Mouse (Mus musculus): ENCODE results near the gene Dntt. TPM values are rescaled to one million over a fixed set of nuclear protein-coding genes. Genes with fewer than 3 reads are reported as not detected.

Dntt gene
- polyA plus RNA-seq, 1 experiment = not detected

- peak within 1 kb of the TSS; percentile 85 for H3K27ac ChIP-seq (ENCODE audit: insufficient read depth, low read length)
- peaks cover 9% of the 10 kb centered on the region; the same call in 1 of the 2 replicates for H3K4me1 ChIP-seq (ENCODE audit: control insufficient read depth, insufficient read depth, low read length)
- H3K4me3 ChIP-seq (ENCODE audit: insufficient read depth, low read length) = peak within 1 kb of the TSS; percentile 22; the same call in 1 of the 2 replicates
- TF ChIP-seq CTCF (IDR thresholded peaks at IDR 0.05; ENCODE audit: extremely low read depth, insufficient read depth, low read length) (no peak), POLR2A (IDR thresholded peaks at IDR 0.05; ENCODE audit: extremely low read depth, insufficient read depth, low read length) (no peak)
Observed at GRCm38 (mm10) chr19:40994057-40994585, 35.0 kb upstream of the Dntt start, which contains the start of gene Blnk. Gene Blnk (minus strand): TSS chr19:40994535.

- H3K4me3 ChIP-seq (ENCODE audit: insufficient read depth, low read length) = no peak overlapping the region
- peaks cover 7% of the 10 kb centered on the region; the same call in 1 of the 2 replicates for H3K4me1 ChIP-seq (ENCODE audit: control insufficient read depth, insufficient read depth, low read length)
- no peak for TF ChIP-seq CTCF (IDR thresholded peaks at IDR 0.05; ENCODE audit: extremely low read depth, insufficient read depth, low read length)
- TF ChIP-seq POLR2A (IDR thresholded peaks at IDR 0.05; ENCODE audit: extremely low read depth, insufficient read depth, low read length) = no peak
- no peak overlapping the region for H3K27ac ChIP-seq (ENCODE audit: insufficient read depth, low read length)
Observed at GRCm38 (mm10) chr19:40994911-40995310, 34.2 kb upstream of the Dntt start.

- no peak overlapping the region for H3K4me3 ChIP-seq (ENCODE audit: insufficient read depth, low read length)
- TF ChIP-seq POLR2A (IDR thresholded peaks at IDR 0.05; ENCODE audit: extremely low read depth, insufficient read depth, low read length) (no peak), CTCF (IDR thresholded peaks at IDR 0.05; ENCODE audit: extremely low read depth, insufficient read depth, low read length) (no peak)
- no peak overlapping the region for H3K27ac ChIP-seq (ENCODE audit: insufficient read depth, low read length)
- H3K4me1 ChIP-seq (ENCODE audit: control insufficient read depth, insufficient read depth, low read length) = peaks cover 6% of the 10 kb centered on the region; the same call in 1 of the 2 replicates
Observed at GRCm38 (mm10) chr19:40995449-40996401, 33.4 kb upstream of the Dntt start.

GRCm38 (mm10) chr19:40996722-40997121 is 32.4 kb upstream of the Dntt start:
- H3K4me3 ChIP-seq (ENCODE audit: insufficient read depth, low read length) = no peak overlapping the region
- TF ChIP-seq POLR2A (IDR thresholded peaks at IDR 0.05; ENCODE audit: extremely low read depth, insufficient read depth, low read length) = no peak
- no peak for TF ChIP-seq CTCF (IDR thresholded peaks at IDR 0.05; ENCODE audit: extremely low read depth, insufficient read depth, low read length)
- H3K27ac ChIP-seq (ENCODE audit: insufficient read depth, low read length) = no peak overlapping the region
- peaks cover 6% of the 10 kb centered on the region; the same call in 1 of the 2 replicates for H3K4me1 ChIP-seq (ENCODE audit: control insufficient read depth, insufficient read depth, low read length)

- H3K4me3 ChIP-seq (ENCODE audit: insufficient read depth, low read length) = no peak overlapping the region
- TF ChIP-seq POLR2A (IDR thresholded peaks at IDR 0.05; ENCODE audit: extremely low read depth, insufficient read depth, low read length) = no peak
- no peak for TF ChIP-seq CTCF (IDR thresholded peaks at IDR 0.05; ENCODE audit: extremely low read depth, insufficient read depth, low read length)
- no peak overlapping the region for H3K27ac ChIP-seq (ENCODE audit: insufficient read depth, low read length)
- H3K4me1 ChIP-seq (ENCODE audit: control insufficient read depth, insufficient read depth, low read length) = peaks cover 1% of the 10 kb centered on the region; the same call in 1 of the 2 replicates
Observed at GRCm38 (mm10) chr19:40998469-40999170, 30.5 kb upstream of the Dntt start.

- TF ChIP-seq CTCF (IDR thresholded peaks at IDR 0.05; ENCODE audit: extremely low read depth, insufficient read depth, low read length) = 0 out of 2 replicates have a peak, but pooled peaks have one; percentile 9
- no peak for TF ChIP-seq POLR2A (IDR thresholded peaks at IDR 0.05; ENCODE audit: extremely low read depth, insufficient read depth, low read length)
- peaks cover 1% of the 10 kb centered on the region; the same call in 1 of the 2 replicates for H3K4me1 ChIP-seq (ENCODE audit: control insufficient read depth, insufficient read depth, low read length)
- no peak overlapping the region for H3K27ac ChIP-seq (ENCODE audit: insufficient read depth, low read length)
- no peak overlapping the region for H3K4me3 ChIP-seq (ENCODE audit: insufficient read depth, low read length)
Observed at GRCm38 (mm10) chr19:40999569-40999968, 29.5 kb upstream of the Dntt start.

GRCm38 (mm10) chr19:41003694-41004315 is 25.3 kb upstream of the Dntt start:
- H3K4me3 ChIP-seq (ENCODE audit: insufficient read depth, low read length) = no peak overlapping the region
- no peak overlapping the region for H3K27ac ChIP-seq (ENCODE audit: insufficient read depth, low read length)
- TF ChIP-seq CTCF (IDR thresholded peaks at IDR 0.05; ENCODE audit: extremely low read depth, insufficient read depth, low read length) (no peak), POLR2A (IDR thresholded peaks at IDR 0.05; ENCODE audit: extremely low read depth, insufficient read depth, low read length) (no peak)
- no peaks in the 10 kb centered on the region for H3K4me1 ChIP-seq (ENCODE audit: control insufficient read depth, insufficient read depth, low read length)

- Histone ChIP-seq H3K4me1 (ENCODE audit: control insufficient read depth, insufficient read depth, low read length) (no peaks in the 10 kb centered on the region), H3K4me3 (ENCODE audit: insufficient read depth, low read length) (no peak overlapping the region), H3K27ac (ENCODE audit: insufficient read depth, low read length) (no peak overlapping the region)
- TF ChIP-seq POLR2A (IDR thresholded peaks at IDR 0.05; ENCODE audit: extremely low read depth, insufficient read depth, low read length) (no peak), CTCF (IDR thresholded peaks at IDR 0.05; ENCODE audit: extremely low read depth, insufficient read depth, low read length) (no peak)
Observed at GRCm38 (mm10) chr19:41006621-41007020, 22.5 kb upstream of the Dntt start.

- Histone ChIP-seq H3K27ac (ENCODE audit: insufficient read depth, low read length) (no peak overlapping the region), H3K4me1 (ENCODE audit: control insufficient read depth, insufficient read depth, low read length) (peaks cover 3% of the 10 kb centered on the region; the same call in 1 of the 2 replicates), H3K4me3 (ENCODE audit: insufficient read depth, low read length) (no peak overlapping the region)
- TF ChIP-seq POLR2A (IDR thresholded peaks at IDR 0.05; ENCODE audit: extremely low read depth, insufficient read depth, low read length) (no peak), CTCF (IDR thresholded peaks at IDR 0.05; ENCODE audit: extremely low read depth, insufficient read depth, low read length) (no peak)
Observed at GRCm38 (mm10) chr19:41007326-41007725, 21.7 kb upstream of the Dntt start.

Measured in cortical plate, adult 2 months (tissue).